Mouse (Mus musculus) CD4-positive, CD25-positive, alpha-beta regulatory T cell, adult 9 weeks (primary cell): ENCODE results near the gene Cdc42se2. TPM values are rescaled to one million over a fixed set of nuclear protein-coding genes. Genes with fewer than 3 reads are reported as not detected.

Experiments
- polyA plus RNA-seq: library from polyadenylated mRNA; unstranded; fragments of 100-300 nt; shearing (Covaris generic); gene quantifications from one replicate; pipeline ENCODE4 v1.2.1, GENCODE M21; 2017

Cdc42se2 gene
- 536 TPM for polyA plus RNA-seq

DNA sequence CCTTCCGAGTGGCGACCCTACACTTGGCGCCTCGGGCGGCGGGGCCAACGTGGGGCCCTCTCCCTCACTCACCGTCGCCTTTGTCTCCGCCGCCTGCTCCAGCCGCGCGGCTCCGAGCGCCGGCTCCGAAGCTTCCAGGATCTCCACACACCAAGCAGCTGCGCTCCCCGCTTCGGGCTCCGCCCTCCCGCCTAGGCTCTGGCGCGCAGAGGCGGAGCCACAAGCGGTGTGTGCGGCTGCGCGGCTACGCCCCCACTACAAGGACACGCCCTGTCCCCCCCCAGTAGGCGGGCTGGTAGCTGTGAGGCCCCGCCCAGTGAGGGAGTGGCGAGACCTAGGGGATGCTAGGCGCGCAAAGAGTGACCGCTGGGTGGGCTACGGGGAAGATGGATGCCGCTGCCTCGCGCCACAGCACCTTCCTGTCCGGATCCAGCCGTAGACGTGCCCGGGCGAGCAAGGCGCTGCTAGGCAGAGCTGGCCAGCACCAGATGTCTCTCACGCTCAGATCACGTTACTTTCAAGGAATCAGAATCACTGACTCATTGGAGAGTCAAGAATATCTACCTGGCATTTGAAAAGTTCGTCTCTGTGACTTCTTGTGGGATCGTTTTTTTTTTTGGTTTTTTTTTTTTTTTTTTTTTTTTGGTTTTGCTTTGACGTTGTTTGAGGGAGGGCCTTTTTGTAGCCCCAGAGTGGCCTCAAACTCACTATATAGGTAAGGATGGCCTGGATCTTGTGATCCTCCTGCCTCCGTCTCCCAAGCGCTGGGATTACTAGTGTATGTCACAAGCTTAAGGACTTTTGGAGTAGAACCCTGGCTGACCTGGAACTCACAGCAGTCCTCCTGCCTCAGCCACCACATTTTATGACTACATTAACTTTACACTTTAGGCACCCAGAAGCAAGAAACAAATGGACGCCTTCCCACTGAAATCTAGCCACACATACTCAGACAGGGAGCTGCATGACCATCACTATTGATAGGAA is at the start of gene Cdc42se2:
Gene Cdc42se2, minus strand, starts transcription at position 188 of the 987 bp plus-strand sequence.

Other genes with a start within 250 kb of the Cdc42se2 start
- gene Lyrm7, start 73.2 kb upstream of the Cdc42se2 start, polyA plus RNA-seq: 6.7 TPM
- gene Hint1, start 78.7 kb upstream of the Cdc42se2 start, polyA plus RNA-seq: 366 TPM
- gene Gpx3, start 114.8 kb upstream of the Cdc42se2 start, polyA plus RNA-seq: 1.5 TPM
- gene Tnip1, start 175.2 kb upstream of the Cdc42se2 start, polyA plus RNA-seq: 172 TPM
- 554 TPM for gene Anxa6, start 245.8 kb upstream of the Cdc42se2 start, polyA plus RNA-seq